Mouse (Mus musculus): ENCODE results near the gene Rbfox3.
A peak's percentile ranks its signal among the peaks of the same experiment; 100 is the strongest.

Rbfox3 gene

GRCm38 (mm10) chr11:118583573-118583972, 327.8 kb downstream of the Rbfox3 start:
- no peak for DNase-seq

DNA sequence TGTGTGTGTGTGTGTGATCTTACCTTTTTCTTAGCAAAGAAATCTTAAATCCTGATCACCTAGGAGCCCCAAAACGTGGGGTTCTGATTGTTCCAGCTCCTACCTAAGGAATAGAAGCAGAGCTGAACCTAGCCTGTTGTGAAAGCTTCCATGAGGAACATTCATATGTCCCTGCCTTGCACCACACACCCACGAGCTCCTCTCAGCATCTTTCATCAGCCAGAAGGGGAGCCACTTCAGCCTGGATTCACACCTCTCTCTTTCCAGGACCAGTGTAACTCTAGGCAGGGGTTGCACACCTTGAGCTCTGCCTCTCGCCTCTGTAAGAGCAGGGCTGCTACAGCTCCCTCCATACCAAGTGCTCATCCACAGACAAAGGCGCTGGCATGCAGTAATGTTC, 330.4 kb downstream of the Rbfox3 start:
- DNase-seq, result no peak

DNA sequence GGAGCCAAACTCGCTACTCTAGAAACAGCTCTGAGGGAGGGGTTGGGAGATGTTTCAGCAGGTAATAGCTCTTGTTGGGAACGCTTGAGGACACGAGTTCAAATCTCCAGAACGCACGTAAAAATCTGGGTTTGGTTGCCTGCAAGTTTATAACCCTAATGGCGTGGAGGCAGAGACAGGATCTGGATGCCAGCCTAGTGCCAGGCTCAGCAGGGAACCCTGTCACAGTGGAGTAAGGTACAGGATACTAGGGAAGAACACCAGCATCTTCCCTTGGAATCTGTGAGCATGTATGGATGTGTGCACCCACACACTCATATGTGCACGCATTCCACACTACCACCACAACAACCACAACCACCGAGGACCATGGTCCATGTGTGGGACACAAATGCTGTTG, 331.8 kb downstream of the Rbfox3 start:
- DNase-seq, result no peak

- DNase-seq, result no peak
Observed at GRCm38 (mm10) chr11:118577271-118577670, 334.1 kb downstream of the Rbfox3 start.

GRCm38 (mm10) chr11:118576611-118577010, 334.8 kb downstream of the Rbfox3 start:
- DNase-seq, result peak; percentile 67

DNA sequence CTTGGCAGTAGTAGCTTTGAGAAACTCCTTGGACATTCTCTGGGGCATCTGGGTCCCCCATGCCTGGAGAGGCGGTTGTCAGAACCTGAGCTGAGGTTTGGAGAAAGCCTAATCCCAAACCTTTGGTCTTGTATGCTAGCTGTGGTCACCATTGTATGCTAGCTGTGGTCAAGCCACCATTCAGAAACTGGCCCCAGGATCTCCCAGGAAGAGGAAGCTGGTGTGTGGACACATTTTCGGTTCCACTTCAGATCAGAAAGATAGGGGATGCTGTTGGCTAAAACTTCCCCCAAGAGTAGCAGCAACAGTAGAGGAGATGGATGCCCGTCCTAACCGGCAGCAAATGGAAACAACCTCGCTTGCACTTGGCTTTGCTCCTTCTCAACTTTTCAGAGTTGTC, 337.0 kb downstream of the Rbfox3 start:
- DNase-seq, result no peak

DNA sequence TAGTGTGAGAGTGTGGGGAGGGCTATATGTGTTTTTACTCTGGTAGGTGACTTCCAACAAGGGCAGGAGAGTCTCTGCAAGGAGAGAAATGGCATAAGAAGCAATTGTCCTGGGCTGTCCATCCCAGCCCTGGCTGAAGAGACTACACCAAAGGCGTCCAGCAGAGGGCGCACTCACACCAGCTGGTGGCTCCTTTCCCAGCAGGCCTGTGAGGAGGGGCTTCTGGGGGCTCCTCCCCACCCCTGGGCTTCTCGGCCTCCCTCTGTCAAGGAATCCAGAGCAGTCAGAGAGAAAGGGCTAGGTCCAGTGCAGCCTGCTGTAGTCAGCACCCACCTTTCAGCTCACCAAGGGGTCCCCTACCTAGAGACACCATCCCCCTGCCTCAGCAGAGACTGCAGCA, 337.8 kb downstream of the Rbfox3 start:
- DNase-seq, result peak; percentile 74

DNA sequence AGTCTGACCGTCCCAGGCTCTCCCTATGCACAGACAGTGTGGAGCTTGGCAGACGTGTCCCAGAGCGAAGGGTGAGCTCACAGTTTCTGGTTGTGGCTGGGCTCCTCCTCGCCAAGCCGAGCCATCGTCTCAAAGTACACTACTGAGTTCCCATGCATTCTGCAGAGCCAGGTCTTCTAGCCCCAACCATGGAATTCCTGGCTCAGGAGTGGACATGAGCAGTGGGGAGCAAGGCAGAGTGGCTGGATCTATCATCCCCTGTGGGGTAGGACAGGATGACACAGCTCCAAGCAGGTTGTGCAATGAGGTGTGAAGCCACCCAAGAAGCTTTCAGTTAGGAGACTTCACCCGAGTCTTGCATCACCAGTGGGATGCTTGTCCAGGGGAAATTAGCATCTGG, 338.4 kb downstream of the Rbfox3 start:
- no peak for DNase-seq

DNA sequence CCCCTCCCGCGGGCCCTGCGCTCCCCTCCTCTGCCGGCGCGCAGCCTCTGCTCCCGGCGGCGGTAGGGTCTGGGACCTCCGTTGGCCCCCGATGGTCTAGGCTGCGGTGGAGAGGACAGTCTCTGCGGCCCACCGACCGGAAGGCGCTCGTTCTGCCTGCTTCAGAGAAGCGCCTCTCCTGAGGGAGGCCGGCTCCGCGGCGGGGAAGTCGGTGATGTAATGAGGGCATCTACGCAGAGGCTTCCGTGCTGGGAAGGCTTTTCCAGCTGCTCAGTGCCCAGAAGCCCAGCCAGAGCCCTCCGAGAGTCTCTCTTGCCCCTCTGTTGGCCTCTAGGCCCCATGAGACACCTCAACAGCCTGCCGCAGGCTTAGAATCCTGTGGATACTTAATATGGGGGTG, 341.2 kb downstream of the Rbfox3 start:
- DNase-seq, result no peak

- peak; percentile 47 for DNase-seq
Observed at GRCm38 (mm10) chr11:118569571-118570062, 341.8 kb downstream of the Rbfox3 start.

- DNase-seq, result no peak
Observed at GRCm38 (mm10) chr11:118563877-118564276, 347.5 kb downstream of the Rbfox3 start.

DNA sequence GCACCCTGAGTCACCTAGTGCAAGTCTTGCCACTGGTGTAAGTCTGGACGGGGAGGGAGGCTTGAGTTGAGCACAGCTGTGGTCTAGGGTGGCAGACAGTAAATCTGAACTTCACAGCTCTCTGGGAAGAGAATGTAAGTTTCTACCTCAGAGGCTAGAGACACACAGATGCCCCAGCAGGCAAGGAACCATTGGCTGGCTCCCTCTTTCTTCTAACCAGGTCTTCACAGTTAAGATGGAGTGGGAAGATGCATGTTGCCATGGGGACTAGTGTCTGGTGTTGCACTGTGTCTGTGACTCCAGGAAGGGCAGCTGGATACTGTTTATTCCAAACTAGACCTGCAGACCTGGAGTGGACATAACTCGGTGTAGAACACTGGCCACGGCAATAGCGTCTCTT, 348.6 kb downstream of the Rbfox3 start:
- DNase-seq, result no peak

GRCm38 (mm10) chr11:118558193-118558592, 353.2 kb downstream of the Rbfox3 start:
- no peak for DNase-seq

DNA sequence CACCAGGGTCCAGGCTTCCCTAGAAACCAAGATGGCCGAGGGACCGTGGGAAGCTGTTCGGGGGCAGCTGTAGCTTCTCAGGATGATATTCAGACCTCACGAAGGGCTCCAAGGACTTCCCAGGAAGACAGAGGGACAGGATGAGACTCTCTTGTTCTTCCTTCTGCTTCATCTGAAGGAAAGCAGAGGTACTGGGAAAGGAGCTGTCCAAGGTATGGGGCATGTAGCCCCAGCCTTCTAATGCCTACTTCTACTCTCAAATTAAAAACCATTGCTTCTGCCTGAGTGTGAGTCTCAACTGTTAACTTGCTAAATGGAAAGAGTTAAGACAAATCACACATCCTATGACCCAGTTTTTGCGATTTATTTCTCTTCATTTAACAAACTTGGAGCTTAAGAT, 355.8 kb downstream of the Rbfox3 start:
- no peak for DNase-seq

DNA sequence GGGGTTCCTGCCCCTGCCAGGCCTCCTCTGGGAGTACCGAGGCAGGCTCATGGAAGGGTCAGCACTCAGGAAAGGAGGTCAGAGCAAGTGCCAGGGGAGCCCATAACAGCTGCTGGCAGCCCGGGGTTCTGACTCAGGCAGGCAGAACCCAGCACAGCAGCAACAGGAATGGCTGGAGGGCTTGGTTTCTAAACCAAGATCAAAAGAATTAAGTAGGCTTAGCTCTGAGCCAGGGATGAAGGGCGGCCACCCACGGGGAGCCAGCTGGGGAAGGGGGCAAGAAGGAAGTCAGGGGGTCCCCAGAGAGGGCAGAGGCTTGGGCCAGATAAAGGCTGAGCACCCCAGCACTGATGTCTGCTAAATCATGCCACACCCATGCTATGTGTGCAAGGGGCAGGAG, 356.9 kb downstream of the Rbfox3 start:
- DNase-seq, result peak; percentile 63

DNA sequence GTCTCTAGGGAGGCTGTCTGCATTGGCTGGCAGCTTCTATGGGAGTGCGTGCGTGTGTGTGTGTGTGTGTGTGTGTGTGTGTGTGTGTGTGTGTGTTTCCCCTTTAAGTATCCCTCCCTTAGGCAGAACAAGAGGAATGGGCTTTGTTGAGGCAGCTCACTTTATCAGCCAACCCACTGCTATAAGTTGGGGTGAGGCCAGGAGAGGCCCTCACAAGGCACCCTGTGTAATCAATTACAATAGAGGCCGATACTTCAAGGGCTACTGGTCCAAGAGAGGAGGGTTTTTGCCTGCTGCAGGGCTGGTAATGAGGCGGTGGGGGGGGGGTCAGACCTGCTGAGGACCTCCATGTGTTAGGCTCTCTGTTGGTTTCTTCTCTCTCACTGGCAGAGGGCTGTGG, 357.5 kb downstream of the Rbfox3 start:
- DNase-seq, result no peak

GRCm38 (mm10) chr11:118553001-118553400, 358.4 kb downstream of the Rbfox3 start:
- no peak for DNase-seq

- no peak for DNase-seq
Observed at GRCm38 (mm10) chr11:118552478-118552877, 358.9 kb downstream of the Rbfox3 start.

- DNase-seq, result no peak
Observed at GRCm38 (mm10) chr11:118551705-118552104, 359.7 kb downstream of the Rbfox3 start.

DNA sequence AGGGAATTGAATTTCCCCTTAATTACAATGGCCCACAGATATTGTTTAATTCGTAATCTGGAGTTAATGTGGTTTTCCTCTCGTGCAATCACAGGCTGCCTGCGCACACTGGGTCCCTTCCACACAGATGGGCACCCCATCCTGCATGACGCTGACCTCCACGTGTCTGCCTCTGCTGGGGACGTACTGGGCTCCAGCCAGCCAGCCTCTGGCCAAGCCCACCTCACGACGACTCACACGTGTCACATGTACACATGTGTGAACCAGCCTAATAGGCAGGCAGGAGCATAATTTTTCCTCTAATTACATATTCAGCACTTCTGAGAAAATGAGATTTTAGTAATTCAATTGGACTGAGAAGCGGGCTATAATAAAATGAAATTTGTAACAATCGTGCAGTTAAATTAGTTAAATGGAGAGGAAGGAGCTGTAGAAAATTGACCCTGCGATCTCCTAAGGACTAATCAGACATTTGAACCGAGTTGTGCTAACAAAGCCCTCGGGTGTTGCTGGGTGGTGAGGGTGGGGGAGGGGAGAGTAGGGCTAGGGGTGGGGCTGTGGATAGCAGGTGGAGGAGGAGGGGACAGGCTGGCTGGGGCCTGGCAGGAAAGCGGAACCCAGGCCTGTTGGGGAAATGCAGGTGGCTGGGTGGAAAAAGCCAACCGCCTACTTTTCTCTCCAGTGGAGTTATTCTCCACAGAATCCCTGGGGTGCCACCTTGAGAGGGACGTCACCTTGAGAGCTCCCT, 360.4 kb downstream of the Rbfox3 start:
- no peak for DNase-seq

DNA sequence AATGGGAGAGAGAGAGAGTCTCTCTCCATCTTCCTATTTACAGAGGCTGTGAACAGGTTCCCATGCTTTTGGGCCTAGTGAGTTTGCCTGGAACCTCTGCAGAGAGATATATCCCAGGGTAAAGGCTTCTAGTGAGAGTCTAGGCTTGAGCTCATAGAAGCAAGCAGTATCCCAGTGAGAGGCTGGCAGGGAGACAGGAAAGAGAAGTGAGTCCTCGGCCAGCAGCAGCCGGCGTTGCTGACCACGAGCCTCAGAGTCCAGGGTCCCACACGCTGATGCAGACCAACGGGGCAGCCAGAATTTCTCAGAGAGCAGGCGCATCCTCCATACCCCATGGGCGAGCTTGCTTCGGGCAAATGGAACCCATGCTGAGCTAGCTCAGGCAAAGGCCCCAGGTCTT, 363.2 kb downstream of the Rbfox3 start:
- DNase-seq, result no peak

DNA sequence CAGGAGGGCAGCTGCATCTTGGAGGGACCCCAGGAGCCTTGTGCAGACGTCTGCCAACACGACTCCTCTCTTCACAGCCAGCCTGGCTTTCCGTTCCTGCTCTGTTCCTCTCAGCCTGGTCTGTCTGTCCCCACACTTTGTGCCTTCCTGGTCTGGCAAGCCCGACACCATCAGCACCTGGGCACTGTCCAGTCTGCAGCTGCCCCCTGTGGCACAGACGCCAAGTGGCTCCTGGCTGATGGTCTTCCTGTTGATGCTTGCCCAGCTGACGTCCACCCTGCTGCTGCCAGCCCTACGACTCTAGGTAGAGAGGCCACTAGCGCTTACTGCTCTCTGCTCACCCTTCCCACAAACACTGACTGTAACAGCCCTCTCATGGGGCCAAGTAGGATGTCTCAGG, 365.1 kb downstream of the Rbfox3 start:
- no peak for DNase-seq

DNA sequence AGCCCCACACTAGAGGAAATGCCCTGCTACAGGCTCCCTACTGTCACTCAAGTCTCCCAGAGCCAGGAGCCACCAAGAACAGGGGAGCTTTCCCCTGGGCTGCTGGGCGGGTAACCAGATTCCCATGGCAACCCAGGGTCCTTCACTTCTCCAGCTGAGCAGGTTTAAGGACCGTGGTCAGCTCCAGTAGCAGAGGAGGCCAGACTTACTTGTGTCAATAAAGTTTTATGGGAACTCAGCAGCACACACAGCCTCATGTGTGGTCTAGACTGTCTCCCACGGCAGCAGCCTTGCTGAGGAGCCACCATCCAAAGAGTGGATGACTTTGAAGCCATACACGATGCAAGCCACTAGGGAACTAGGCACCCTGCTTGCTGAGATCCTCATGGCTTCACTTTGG, 365.7 kb downstream of the Rbfox3 start:
- DNase-seq, result no peak

- no peak for DNase-seq
Observed at GRCm38 (mm10) chr11:118544564-118544963, 366.8 kb downstream of the Rbfox3 start.

- DNase-seq, result no peak
Observed at GRCm38 (mm10) chr11:118542906-118543305, 368.5 kb downstream of the Rbfox3 start.
